Mouse (Mus musculus): ENCODE results near the gene Nomo1. TPM values are rescaled to one million over a fixed set of nuclear protein-coding genes. Genes with fewer than 3 reads are reported as not detected.

The Nomo1 gene
- polyA plus RNA-seq, 1 experiment, result 74.8 TPM

- DNase-seq (ENCODE audit: extremely low spot score in 1 of 2, low spot score in 1 of 2), result no peak
Observed at GRCm38 (mm10) chr7:46044106-46044505, 10.6 kb downstream of the Nomo1 start.

DNA sequence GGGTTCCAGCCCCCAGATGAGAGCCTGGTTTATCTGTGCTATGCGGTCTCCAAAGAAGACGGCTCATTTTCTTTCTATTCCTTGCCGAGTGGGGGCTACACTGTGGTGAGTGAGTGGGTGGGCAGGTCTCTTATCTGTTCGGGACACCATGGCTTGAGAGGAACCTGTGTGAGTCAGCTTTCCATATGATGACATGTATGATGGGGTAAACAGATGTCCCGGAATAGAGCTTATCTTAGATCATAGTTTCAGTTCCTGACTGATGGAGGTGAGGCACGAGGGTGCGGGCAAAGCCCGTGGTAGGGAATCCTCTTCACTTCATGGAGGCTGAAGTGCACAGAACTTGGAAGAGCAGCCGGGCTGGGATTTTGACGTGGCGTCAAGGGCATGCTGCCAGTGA, 12.4 kb downstream of the Nomo1 start:
- DNase-seq (ENCODE audit: extremely low spot score in 1 of 2, low spot score in 1 of 2), result no peak

GRCm38 (mm10) chr7:46047873-46048562, 14.5 kb downstream of the Nomo1 start:
- DNase-seq (ENCODE audit: extremely low spot score in 1 of 2, low spot score in 1 of 2), result no peak

GRCm38 (mm10) chr7:46049981-46050380, 16.5 kb downstream of the Nomo1 start:
- no peak for DNase-seq (ENCODE audit: extremely low spot score in 1 of 2, low spot score in 1 of 2)

- DNase-seq (ENCODE audit: extremely low spot score in 1 of 2, low spot score in 1 of 2), result peak in 1 of 2 experiments; percentile 15
Observed at GRCm38 (mm10) chr7:46052161-46052821, 18.8 kb downstream of the Nomo1 start.

GRCm38 (mm10) chr7:46053566-46053965, 20.1 kb downstream of the Nomo1 start:
- no peak for DNase-seq (ENCODE audit: extremely low spot score in 1 of 2, low spot score in 1 of 2)

DNA sequence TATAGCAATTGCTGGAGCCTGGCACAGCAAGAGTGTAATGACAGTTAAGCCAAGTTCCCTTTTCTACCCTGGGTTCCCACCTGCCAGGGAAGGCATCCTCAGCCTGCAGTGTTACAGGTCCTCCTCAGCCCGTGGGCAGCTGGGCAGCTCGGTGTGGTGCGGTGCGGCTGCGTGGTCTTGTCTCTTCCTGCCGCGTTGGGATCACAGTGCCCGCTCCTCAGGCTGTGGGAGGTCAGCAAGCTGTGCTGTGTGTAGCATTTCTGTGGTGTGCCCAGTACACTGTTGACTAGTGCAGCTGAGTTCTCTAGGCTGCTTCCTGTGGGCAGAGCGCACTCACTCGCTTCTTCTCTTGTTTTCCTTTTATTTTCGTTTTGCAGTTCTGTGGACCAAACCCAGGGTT, 25.4 kb downstream of the Nomo1 start:
- no peak for DNase-seq (ENCODE audit: extremely low spot score in 1 of 2, low spot score in 1 of 2)

- DNase-seq (ENCODE audit: extremely low spot score in 1 of 2, low spot score in 1 of 2), result no peak
Observed at GRCm38 (mm10) chr7:46060688-46061087, 27.2 kb downstream of the Nomo1 start.

DNA sequence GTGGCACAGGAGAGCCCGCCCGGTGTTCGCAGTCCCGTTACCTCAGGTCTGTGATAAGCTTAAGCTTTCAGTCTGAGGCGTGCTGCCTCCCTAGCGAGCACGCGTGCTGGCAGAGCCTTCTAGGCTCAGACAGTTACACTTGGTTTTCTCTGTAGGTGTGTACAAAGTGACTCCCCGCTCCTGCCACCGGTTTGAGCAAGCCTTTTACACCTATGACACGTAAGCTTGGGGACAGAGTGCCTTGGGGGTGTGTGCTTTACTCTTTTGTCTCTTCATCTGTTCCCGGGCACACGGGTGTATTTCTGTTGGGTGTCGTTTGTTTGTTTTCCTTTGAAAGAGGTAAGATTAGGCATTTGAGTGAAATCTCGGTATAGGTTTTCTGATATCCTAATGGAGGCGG, 28.1 kb downstream of the Nomo1 start:
- DNase-seq (ENCODE audit: extremely low spot score in 1 of 2, low spot score in 1 of 2), result no peak

DNA sequence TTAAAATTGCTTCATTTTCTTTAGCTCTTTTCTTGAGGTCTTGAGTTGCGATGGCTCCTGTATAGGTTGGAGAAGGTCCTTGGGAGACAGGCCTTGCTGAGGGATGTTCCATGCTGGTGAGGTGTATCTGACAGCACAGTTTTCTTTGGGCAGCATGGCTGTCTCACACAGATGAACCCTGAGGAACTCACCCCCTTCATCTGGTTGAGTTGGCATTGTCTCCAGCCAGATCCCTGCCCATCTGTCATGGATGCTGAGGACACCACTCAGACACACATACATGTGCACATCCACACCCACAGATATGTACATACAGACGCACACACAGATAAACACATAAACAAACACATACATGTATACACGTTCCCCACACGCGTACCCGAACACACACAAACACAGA, 29.8 kb downstream of the Nomo1 start:
- no peak for DNase-seq (ENCODE audit: extremely low spot score in 1 of 2, low spot score in 1 of 2)

DNA sequence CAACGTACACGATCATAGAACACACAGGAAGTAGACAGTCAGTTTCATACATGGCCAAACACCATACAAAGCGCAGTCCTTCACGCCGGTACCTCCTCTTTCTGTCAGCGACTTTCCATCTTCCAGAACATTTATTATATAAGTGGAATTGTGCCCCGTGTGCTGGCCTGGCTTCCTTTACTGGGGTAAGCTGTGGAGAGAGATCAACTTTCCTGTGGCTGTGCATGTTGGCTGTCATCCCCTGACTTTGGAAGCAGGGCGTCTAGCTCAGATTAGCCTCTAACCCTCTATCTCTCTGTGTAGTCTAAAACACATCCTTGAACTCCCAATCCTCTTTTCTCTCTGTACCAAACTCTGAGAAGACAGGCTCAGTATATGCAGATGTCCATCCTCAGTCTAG, 35.3 kb downstream of the Nomo1 start:
- DNase-seq (ENCODE audit: extremely low spot score in 1 of 2, low spot score in 1 of 2), result no peak

DNA sequence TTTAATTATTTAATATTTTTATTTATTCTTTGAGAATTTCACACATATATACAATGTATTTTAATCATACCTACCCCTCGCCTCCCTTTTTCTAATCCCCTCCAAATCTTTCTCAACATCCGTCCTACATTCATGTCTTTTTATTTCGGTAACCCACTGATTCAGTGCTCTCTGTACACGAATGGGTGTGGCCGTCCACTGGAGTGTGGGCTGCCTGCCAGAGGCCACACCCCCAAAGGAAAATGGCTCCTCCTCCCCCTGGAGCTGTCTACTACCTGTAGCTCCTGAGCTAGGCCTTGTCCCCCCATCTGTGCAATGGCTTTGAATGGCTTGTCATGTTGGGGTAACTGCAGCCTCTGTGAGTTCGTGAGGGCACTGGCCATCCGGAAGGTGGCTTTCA, 43.3 kb downstream of the Nomo1 start:
- DNase-seq (ENCODE audit: extremely low spot score in 1 of 2, low spot score in 1 of 2), result no peak

DNA sequence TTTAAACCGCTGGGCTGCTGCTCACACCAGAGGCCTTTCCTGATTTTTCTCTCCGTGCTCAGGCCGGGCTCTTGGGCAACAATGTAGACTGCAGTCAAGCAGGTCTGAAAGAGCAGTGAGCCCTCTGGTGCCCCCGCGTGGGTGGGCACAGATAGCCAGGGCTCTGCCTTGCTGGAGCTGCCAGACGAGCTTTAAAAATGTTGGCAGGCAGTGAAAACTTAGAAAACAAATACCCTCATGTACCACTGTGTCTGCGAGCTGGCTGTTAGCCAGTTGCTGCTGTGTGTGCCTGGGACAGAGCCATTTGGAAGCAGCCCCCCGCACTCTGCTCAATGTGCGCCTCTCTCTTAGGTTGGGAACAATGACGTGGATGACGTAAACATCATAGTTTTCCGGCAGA, 44.2 kb downstream of the Nomo1 start:
- DNase-seq (ENCODE audit: extremely low spot score in 1 of 2, low spot score in 1 of 2), result no peak

DNA sequence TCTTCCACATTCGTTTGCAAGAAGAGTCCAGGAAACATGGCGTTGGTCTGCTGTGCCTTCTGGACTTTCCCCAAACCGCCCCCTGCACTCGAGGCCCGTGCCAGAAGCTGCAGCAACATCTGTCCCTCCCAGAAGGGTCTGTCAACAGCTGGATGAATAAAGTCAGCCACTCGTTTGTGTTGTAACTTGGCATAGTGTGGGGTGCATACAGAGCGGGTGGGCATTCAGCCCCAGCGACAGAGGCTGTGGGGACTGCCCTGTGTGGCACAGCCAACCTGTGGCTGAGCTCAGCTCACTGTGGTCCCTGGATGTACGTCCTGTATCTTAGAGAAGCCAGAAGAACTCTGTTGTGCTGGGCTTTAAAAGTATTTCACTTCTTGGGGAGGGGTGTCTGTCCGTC, 50.5 kb downstream of the Nomo1 start:
- DNase-seq (ENCODE audit: extremely low spot score in 1 of 2, low spot score in 1 of 2), result no peak

- DNase-seq (ENCODE audit: extremely low spot score in 1 of 2, low spot score in 1 of 2), result no peak
Observed at GRCm38 (mm10) chr7:46084839-46085513, 51.5 kb downstream of the Nomo1 start.

DNA sequence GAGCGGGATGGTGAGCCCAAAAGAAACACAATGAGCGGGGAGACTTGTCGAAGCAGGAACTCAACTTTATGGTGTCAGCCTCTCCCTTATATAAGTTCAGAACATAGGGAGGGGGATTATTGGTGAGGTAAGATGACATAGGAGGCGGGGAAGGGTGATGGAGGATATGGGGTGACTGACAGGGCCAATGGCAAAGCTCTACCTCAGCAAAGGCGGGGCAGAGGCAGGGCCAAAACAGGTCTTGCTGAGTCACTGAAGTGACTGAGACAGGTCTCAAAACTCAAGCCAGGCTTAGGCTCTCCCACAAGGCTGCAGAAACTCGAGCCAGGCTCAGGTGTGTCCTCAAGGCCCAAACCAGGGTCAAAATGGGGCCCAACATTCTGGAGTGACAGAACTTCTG, 52.9 kb downstream of the Nomo1 start:
- no peak for DNase-seq (ENCODE audit: extremely low spot score in 1 of 2, low spot score in 1 of 2)

- no peak for DNase-seq (ENCODE audit: extremely low spot score in 1 of 2, low spot score in 1 of 2)
Observed at GRCm38 (mm10) chr7:46088241-46088640, 54.7 kb downstream of the Nomo1 start.

DNA sequence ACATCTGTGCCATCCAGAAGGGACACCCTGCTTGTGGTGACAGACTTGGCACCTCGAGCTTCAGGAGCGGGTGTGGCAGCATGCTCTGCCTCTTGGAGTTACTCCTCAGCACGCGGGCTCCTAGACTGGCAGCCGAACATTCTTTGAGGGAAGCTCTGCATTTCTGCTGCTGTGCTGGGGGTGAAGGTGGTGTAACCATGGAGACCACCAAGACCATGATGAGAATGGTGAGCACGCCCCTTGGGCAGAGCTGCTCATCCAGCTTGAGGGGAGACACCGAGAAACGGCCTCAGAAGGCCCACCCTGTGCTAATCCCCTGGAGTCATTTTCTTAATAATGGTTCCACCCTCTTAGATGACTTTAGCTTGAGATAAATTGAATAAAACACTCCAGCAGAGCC, 59.3 kb downstream of the Nomo1 start:
- DNase-seq (ENCODE audit: extremely low spot score in 1 of 2, low spot score in 1 of 2), result no peak

DNA sequence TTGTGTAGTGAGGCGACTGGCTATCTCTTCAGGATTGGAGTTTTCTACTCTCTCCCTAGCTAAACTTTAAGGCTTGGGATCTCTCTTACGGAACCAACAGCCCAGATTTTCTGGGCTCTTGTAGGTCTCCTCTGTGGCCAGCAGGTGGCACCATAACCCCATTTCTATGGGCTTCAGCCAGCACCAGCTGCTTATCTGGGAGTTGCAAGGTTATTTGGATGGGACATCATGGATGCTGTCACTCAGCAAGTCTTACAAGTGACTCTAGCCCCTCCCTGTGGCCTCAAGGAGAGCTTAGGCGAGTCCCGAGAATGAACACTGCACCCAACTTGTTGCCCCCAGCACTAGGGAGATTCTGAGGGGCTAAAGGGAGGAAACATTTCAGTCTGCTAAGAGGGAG, 62.6 kb downstream of the Nomo1 start:
- DNase-seq (ENCODE audit: extremely low spot score in 1 of 2, low spot score in 1 of 2), result peak in 1 of 2 experiments; percentile 86

- DNase-seq (ENCODE audit: extremely low spot score in 1 of 2, low spot score in 1 of 2), result no peak
Observed at GRCm38 (mm10) chr7:46097319-46097783, 63.9 kb downstream of the Nomo1 start.

- peak; percentile 41 to 57 for DNase-seq (ENCODE audit: extremely low spot score in 1 of 2, low spot score in 1 of 2)
Observed at GRCm38 (mm10) chr7:46098221-46098918, 64.9 kb downstream of the Nomo1 start.
